Mouse (Mus musculus) G1E (cell line): ENCODE results near the gene Fcf1.

Source experiments
- CTCF ChIP-seq: IDR thresholded peaks from 2 replicates; pipeline ENCODE4 v1.5.1; 2012; ENCODE audit warnings: low read depth, low read length, inconsistent platforms, mixed read lengths
- GATA1 ChIP-seq: IDR thresholded peaks from 2 replicates; pipeline ENCODE4 v1.6.1; 2012; ENCODE audit warnings: borderline replicate concordance, low read length, inconsistent platforms, mixed read lengths
- POLR2AphosphoS5 ChIP-seq: IDR thresholded peaks from 2 replicates; pipeline ENCODE4 v1.6.1; 2012; ENCODE audit warnings: low read depth, low read length, inconsistent platforms; ENCODE audit not compliant: insufficient replicate concordance
- TAL1 ChIP-seq: conservative IDR thresholded peaks from 2 replicates; pipeline ENCODE4 v1.6.1; 2012; ENCODE audit warnings: low read depth, low read length, inconsistent platforms, mixed read lengths

DNA sequence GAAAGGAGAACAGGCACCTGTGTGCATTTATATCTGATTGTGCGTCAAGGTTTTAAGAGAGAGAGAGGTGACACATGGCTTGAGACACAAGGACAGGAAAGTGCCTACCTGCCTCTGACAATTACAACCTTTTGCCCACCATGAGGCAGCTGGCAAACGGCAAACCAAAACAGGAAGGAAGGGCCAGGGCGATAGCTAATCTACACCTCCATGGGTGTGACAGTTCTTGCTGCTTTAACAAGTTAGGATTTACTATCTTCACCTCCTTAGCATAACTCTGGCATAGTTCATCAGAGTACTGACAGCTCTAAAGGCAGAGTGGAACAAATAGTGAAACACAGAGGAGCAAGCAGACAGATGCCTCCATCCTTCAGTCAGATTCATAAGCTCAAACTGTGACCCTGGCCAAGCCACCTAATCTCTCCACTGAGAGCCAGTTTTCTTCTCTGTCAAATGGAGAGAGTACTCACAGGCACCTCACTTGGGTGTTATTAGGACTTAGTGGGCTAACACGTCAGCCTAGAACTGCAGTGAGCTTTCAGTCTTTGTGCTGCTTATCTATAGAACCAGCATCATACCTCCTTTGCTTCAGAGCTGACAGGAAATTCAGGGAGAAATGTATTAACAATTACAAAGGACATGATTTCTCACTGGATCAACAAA lies 26.4 kb upstream of the Fcf1 start:
- no peak for TF ChIP-seq CTCF
- TF ChIP-seq TAL1, result no peak
- TF ChIP-seq GATA1, result no peak
- no peak for TF ChIP-seq POLR2AphosphoS5
